Mouse (Mus musculus) ES-E14 (cell line): ENCODE data around the gene Vash1.

Experiments used
- HCFC1 ChIP-seq: IDR thresholded peaks from 2 replicates; pipeline ENCODE4 v1.6.1; 2012; ENCODE audit warnings: low read length, inconsistent platforms, borderline replicate concordance; ENCODE audit not compliant: insufficient read depth
- ZC3H11A ChIP-seq: IDR thresholded peaks from 2 replicates; pipeline ENCODE4 v1.6.1; 2012; ENCODE audit warnings: low read depth, mild to moderate bottlenecking, inconsistent platforms, low read length, borderline replicate concordance
- ZNF384 ChIP-seq: IDR thresholded peaks from 2 replicates; pipeline ENCODE4 v1.6.1; 2012; ENCODE audit warnings: low read depth, low read length, inconsistent platforms

DNA sequence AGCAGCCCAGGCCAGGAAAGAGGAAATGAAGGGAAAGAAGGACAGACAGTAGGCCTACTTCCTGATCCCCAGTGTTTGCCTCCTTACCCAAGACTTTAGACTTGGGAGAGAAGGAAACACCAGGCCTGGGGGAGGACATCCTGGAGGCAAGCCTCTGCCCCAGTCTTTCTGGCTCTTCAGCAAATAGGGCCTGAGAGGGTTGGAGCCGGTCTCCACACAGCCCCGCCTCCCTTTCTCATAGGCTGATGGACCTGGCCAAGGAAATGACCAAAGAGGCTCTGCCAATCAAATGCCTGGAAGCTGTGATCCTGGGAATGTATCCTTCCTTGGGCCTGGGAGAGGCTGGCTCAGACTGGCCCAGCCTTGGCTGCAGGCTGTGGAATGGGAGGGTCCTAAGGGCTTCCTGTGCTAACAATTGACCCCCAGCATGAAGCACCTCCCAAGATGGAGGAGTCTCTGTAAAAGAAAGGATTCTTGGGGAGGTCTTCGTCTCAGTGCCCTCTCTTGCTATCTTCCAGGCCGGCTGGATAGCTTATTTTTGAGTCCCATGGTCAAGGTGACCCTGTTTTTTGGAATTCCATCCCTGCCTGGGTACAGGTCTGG is 9.6 kb downstream of the Vash1 start:
- TF ChIP-seq ZNF384 = no peak
- no peak for TF ChIP-seq HCFC1
- TF ChIP-seq ZC3H11A = no peak
